Mouse (Mus musculus) adrenal gland, postnatal 4 days (tissue): Measurements from ENCODE around the gene Gm37240. TPM values are rescaled to one million over a fixed set of nuclear protein-coding genes. Genes with fewer than 3 reads are reported as not detected.
"Not testable (repeated sequence)": the region's sequence is repeated elsewhere in the genome, so short reads cannot be mapped to it uniquely, and the experiment has no call there.

Experiments
- DNase-seq, 2 experiments: peaks; one replicate each; pipeline ENCODE4 v3.0.0; 2021 to 2022; ENCODE audit warnings: low spot score in 2 of 2, mixed read lengths in 2 of 2
- total RNA-seq, 2 experiments: library from RNA; stranded (reverse); gene quantifications; 2 replicates each; pipeline ENCODE4 v1.2.3; 2021

The Gm37240 gene
- total RNA-seq, 2 experiments from 2014 or later, result 8.0 to 8.3 TPM

DNA sequence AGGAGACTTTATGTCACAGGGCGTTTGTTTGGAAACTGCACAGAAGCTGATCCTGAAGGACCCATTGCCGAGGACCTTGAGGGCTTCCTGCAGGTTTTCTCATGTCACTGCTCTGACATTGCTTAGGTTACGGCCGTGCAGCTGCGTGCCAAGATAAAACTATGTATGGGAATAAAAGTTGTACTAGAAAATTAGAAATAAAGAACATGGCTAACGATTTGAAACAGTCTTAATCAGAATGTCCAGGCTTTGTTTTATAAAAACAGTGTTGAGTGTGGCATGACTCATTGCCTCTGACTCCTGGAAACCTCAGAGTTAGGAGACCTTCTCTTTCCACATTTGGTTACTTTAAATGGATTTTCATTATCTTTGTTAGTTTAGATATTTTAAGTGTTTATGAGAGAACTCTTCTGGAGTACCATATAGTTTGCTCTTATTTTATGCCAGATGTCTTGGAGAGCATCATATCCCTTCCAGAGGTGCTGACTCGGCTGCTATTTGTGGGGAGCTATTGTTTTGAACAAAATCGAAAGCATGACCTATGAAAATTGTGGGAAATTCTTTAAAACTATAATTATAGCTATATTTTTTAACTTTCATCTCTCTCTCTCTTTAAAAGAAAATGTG lies 960.0 kb downstream of the Gm37240 start:
- no peak for DNase-seq

DNA sequence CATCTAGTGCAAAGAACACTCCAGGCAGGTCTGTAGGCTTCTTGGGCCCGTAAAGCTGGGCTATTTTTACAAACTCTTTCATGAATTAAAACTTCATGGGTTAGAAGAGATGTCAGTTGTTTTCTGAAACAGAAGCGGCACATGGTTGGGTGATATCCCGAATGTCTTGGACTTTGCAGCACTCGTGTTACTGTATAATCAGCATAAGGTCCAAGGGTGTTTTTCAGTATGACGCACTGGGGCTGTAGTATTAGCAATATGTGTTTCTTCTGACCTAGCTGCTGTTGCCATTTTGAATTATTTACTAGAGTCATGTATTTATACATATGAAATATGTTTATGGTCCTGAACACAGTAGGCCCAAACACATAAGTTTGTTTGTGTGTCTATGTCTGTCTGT lies 961.2 kb downstream of the Gm37240 start:
- DNase-seq, result no peak

DNA sequence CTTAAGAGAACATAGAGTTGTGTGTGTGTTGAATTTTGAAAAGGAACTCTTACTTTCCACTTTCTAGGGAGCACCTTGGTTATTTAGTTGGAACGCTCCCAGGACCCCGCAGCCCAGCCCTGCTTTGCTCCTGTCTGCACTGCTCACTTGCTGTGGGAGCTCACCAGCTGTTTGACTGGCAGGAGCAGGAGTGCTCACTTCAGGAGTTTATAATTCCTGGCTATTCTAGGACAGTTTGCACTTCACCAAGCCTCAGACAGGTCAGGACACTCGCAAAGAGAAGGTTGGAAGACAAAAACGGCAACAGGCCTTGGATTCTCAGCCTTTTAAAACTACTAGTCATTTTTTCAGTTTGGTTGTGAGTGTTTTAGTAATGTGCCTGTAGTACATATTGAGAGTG lies 962.1 kb downstream of the Gm37240 start:
- no peak for DNase-seq

DNA sequence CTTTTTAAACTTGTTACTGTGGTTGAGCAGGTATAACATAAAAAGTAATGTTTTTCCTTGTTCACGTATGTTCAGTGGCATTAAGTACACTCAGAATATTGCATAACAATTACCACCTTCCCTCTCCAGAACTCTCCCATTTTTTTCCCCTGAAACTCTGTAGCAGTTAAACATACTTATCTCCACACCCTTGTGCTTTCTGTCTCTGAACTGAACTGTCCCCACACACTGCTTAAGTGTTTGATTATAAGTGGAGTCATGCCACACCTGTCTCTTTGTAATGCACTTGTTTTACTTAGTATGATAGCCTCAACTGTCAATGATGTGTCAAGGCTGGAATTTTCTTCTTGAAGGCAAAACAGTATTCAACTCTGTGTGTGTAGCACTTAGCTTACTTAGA lies 963.6 kb downstream of the Gm37240 start:
- no peak for DNase-seq

DNA sequence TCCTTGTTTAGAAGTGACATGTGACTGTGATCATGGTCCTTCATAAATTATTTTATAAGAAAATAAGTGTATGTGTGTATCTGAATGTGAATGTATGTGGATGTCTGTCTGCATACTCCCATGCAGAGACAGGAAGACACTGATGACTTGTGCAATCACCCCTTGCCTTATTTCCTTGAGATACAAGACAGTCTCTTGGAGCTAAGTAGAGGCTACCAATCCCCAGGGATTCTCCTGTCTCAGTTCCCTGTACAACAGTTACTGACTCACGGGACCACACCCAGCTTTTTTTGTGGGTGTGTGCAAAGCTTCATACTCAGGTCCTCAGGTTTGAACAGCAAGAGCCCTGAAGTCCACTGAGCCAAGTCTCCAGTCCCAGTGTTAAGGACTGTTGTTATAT lies 964.1 kb downstream of the Gm37240 start:
- no peak for DNase-seq

DNA sequence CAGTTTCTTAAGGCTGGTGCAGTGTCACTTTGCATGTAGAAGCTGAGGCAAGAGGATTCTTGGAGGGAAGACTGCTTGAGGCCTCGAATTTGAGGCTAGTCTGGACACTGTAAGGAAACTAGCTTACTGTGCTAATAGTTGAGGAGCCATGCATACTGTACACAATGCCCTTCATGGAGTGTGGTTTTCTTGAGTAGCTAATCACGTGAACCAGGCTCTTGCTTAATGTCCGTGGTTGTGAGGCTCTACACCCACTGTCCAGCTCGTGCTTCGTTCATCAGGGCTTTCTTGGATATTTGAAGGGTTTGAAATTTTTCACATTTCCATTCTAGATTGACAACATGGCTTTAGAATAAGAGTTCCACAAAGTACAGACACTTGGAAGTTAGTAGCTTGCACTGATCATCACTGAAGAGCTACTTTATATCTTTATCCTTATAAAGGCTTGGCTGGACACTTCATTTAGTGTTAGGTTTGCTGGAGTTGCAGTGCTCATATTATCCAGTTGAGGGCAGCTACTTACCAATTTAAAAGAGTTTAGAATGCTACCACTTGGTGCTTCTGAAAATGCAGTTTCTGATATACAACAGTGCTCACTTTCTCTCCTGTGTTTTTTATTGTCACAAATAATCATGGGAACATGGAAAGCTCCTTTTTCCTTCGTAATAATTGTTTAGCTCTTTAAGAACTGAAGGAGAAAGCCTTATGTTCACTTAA lies 965.5 kb downstream of the Gm37240 start:
- DNase-seq, result no peak

DNA sequence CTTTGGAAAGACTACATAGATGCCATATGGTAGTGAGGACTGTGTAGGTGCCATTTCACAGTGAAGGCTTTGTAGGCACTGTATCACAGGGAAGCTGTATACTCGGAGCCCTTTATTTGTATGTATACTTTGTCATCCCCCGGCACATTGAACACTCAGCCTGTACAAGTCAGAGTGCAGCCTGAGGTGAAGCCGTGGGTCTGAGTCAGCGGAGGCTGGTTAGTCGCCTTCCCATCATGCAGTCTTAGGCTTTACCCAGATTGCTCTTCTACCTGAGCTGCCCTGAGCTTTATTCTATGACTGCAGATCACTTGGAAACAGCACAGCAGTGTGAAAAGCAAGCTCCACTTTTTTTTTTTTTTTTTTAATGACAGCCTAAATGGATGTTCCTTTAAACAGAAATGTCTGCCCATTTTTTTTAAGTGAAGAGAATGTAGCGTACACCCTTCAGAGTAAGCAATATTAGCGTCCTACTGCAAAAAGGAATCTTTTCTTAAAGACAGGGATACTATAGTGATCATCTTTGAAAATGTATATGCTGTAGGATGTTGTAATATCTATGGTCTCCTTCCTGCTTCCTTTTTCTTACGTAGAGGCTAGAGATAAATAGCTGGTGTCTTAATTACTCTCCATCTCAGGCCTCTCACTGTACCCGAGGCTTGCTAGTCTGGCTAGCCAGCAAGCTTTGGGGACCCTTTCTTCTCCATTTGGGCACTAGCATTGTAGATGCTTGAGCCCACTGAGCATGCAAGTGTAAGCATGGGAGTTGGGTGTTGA lies 969.2 kb downstream of the Gm37240 start:
- no peak for DNase-seq

DNA sequence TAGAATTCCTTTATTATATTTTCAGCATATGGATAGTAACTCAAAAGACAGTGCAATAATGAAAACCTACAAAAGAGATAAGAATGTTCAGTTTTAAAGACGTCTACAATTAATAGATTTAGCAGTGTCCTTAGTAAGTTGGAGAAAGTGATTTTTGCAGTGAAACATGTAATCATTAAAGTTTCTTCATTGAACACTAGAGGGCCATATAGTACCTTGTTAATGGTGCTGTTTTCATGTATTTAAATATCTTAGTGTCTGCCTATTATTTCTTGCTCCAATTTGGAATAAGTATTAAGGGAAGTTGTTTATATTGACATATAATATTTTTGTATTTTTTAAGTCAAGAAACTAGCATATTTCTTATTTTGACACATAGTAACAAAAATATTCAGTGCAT lies 973.0 kb downstream of the Gm37240 start:
- no peak for DNase-seq

DNA sequence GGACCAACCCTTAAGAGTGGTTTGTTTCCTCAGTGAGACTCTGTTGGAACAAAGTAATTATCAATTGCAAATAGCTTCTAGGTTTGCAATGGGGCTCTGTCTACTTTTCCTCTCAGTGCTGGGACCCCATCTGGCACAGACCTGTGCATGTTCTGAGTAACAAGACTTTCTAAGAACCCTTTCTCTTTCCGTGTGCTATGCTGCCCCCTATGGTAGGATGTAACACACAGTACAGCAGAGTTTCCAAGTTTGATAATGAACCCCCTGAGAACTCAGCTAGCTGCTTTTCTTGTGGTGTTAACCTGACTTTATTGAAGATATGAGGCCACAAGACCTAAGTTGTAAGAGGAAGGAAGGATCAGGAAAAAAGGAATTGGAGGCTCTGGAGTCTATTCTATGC lies 980.8 kb downstream of the Gm37240 start:
- DNase-seq, result no peak

DNA sequence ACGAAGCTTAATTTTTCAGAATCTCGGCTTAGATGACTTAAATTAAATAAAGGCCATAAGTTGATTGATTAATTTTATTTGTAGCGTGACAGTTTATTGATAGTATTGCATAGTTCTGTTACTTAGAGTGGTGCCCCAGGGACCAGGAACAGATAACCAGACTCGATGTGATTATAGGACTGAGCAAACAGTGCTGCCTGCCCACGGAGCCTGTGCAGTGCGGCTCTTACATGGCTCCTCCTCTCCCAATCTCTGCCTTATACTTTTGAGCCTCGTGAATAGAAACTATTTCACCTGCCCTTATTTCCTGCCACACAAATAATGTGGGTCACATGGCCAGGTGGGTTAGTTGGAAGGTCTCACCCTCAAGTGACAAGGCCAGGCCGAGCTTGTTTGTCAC lies 989.4 kb downstream of the Gm37240 start:
- no peak for DNase-seq

DNA sequence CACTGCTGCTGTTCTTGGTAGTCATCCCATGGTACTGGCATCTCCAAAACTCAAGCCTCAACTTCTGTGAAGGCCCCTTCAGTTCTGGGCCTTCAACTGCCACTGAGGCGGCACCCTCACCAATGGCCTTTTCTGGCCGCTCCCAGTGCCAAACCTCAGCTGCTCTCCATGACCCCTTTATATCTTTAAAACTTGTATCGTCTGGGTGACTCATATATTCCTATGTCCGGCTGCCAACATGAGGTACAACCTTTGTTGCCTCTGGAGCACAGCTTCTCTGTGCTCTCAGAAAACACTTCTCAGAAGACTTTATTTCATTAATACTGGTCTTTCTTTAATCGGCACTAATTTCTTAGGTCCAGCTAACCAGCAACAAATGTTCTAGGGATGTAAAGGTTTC lies 996.3 kb downstream of the Gm37240 start:
- no peak for DNase-seq

DNA sequence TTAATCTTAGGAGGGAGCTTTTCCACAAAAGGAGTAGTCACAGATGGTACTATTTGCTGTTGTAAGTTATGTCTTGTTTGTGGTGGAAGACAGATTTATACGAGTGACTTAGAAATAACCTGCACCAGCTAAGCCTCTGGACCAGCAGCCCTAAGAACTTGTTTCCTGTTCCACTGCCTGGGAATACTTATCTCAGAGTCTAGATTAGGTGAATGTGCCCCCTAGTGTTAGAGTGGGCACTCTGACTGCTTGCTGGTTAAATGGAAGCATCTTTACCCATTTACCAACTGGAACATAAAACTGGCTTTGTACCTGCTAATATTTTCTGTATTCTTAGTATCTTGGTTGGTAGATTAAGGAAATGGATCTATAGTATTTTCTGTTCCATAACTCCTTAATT lies 997.7 kb downstream of the Gm37240 start:
- DNase-seq, result no peak

DNA sequence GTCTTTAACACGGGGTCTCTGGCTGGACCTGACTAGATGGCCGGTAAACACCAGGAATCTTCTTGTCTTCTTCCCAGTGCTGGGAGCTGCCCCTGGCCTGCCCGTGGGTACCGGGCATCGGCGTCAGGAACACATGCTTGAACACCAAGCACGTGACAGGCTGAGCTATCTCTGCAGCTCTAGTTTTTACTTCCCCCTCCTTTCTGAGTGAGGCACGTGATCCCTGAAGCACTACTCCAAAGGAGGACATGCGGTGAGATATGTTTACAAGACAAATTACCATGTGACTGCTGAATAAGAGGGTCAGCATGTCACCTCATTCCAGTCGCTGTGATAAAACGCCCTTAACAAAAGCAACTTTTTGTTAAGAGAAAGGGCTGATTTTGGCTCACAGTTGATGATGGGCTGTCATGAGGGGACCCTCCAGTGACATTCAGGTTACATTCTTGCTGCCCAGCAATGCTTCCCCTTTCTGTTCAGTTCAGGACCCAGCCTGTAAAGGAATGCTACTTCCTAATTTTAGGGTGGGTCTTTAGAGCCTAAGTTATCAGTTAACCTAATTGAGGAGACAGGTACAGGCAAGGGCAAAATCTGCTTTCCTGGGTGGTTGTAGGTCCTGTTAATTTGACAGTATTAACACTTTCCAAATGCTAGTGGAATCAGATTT lies 1003.4 kb downstream of the Gm37240 start:
- no peak for DNase-seq

DNA sequence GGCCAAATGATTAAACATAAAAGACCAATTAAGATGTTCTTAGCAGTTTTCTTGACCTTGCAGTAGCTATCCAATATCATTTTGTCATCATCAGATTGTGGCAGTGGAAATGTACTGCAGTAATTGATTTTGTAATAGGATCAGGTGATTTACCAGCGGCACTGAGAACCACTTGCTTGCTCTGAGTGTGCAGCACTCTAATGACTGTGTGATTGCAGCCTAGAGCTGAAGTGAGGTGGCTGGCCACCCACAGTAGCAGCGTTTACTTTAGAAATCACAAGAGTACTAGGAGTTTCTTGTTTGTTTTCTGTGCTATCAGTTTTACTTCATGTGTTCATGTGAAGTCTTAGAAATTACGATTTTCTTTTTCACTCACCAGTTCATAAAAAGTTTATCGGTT lies 1011.1 kb downstream of the Gm37240 start:
- DNase-seq, result no peak

DNA sequence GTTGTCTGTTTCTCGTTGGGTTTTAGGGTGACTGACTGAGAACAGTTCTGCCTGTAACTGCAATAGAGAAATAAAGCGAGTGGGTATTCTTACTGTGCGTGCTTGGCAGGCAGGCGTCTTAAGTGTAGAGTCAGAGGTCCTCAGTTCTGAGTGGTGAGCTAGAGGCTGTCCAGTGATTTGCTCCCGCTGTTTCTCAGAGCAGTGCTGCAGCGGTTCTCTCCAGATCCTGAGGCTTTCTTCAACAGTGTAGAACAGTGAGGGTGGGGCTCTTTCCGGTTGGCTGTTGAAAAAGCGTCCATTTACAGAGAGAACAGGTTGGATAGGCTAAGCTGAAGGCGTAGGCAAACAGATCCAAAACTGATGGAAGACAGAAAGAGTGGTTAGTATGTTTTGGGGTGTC lies 1012.0 kb downstream of the Gm37240 start:
- no peak for DNase-seq

DNA sequence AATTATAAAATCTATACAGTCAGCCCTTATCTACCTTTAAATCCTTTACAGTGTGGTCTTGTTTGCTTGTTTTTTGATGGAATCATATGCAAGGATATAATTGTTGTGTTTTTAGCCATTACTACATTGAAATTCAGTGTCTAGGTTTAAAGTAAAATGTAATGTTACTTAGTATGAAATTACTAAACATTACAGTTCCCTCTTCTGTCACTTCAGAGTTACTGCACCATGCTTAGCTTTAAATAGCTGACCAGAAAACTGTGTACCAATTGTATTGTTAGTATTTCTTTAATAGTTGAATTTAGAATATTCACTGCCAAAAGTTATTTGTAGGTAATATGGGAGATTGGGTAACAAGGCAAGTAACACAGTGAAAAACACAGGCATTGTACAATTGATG lies 1017.2 kb downstream of the Gm37240 start:
- no peak for DNase-seq

DNA sequence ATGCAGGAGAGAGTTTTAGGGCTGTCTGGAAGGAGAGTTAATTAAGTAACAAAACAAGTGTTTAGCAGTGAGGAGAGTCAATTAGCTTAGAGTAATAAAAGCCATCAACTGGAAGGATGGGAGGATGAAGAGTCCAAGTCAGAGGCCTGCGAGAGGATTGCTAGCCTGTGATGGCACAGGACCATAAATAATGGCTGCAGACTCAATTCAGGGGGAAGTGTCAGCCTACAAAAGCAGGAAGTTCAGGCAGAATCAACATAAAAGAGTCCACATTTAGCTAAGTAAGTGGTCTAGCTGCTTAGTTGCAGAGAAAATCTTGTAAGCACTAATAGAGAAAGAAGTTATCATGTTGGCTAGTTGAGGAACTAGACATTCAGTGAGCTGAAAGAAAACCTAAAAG lies 1019.3 kb downstream of the Gm37240 start:
- DNase-seq, result no peak

DNA sequence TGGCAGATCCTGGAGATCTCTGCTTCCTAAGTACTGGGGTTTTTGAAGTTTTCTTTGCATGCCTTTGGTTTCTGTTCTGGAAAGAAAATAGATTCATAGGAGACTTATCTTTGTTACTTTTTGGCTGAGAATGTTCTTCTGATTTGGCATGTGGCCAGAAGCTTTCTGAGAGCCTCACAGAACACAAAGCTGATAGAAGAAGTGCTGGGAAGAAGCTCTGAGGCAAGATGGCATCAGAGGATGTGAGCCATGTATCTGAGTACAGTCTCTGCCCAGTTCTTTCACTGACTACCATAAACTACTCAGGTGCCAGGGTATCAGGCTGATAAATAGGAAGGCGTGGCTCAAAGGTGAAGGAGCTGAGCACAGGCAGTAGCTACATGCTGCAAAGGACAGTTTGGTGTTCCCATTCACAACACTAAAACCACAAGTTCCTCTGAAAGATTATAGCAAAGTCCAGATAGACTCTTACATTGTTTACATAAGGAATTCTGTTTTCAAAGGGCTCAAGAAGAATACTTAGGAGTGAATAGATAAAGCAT lies 1019.8 kb downstream of the Gm37240 start:
- no peak for DNase-seq

DNA sequence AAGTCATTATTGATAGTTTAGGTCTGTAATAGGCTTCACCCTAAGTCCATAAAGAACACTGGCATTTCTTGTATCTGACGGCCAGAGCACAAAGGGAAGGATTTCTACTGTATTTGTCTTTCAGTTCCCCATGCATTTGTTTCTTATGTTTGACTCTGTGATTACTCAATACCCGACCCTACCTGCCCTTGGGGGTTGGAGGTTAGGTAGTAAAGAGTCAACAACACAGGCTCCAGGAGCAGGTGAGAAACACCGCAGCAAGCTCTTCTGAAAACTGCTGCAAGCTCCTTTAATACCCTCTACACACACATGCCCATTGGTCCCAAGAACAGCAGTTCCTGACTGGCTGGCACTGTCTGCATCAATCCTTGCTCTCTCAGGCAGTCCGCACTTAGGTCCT lies 1020.5 kb downstream of the Gm37240 start:
- DNase-seq, result no peak

DNA sequence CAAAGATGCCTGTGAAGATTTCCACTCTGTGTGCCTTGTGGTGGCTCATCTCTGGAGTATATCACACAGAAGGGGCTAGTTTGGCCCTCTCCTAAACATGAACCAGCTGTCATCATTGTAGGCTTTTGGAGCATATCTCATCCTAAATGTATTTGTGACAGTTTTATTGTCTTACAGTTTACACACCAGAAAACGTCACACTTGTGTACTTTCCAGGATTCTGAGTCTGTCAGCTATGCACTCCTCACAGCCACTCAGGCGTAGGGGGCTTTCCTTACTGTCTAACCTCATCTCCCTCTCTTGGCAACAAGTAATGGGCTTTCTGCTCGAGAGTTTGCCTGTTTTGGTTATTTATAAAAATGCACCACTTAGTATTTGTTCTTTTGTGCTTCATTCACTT lies 1021.6 kb downstream of the Gm37240 start:
- no peak for DNase-seq

DNA sequence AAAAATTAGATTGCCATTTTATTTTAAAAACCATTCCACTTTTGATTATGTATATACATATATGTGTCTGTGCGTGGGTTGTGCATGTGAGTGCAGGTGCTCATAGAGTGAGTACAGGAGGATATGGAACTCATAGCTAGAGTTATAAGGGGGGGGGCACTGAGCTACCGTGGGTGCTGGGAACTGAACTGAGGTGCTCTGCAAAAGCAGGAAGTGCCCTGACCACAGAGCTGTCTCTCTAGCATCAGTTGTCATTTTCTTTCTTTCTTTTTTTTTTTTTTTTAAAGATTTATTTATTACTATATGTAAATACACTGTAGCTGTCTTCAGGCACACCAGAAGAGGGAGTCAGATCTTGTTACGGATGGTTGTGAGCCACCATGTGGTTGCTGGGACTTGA lies 1025.5 kb downstream of the Gm37240 start:
- not testable (repeated sequence) for DNase-seq

DNA sequence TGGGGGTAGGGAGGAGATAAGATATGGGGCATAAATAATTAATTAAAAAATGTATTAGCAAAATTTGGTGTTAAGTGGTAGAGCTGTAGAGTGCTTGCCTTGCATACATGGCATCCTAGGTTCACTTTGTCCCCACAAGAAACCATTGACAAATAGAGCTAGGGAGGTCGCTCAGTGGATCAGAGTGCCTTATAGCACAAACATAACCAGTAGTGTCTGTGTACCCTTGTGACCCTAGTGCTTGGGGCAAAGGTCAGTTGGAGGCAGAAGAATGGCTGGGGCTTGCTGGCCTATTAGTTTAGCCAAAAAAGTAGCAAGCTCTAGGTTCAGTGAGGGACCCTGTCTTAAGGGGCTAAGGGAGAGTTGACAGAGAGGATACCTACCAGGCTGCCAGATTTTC lies 1026.6 kb downstream of the Gm37240 start:
- DNase-seq, result no peak
